18 mouse cellular contexts compared by ENCODE assay signal in genomic region chr13:52369851-52370250, GRCm38 (mm10).
"Had no signal": no experiment of that assay in that cellular context is flagged by ENCODE, and none has a peak within 500 bp of the region (broad histone marks: within the 10 kb centered on the region; RNA-seq: fewer than 3 reads in every experiment).

No protein-coding gene starts in this region.

- H3K27me3 ChIP-seq: liver, embryonic 15.5 days; midbrain, embryonic 12.5 days; neural tube, embryonic 12.5 days had no signal

- H3K4me2 ChIP-seq: liver, embryonic 15.5 days; lung, embryonic 14.5 days; midbrain, embryonic 12.5 days; neural tube, embryonic 12.5 days had no signal

- H3K4me1 ChIP-seq: liver, embryonic 15.5 days; midbrain, embryonic 12.5 days; neural tube, embryonic 12.5 days had no signal

- H3K9ac ChIP-seq: liver, embryonic 15.5 days; lung, embryonic 14.5 days; midbrain, embryonic 12.5 days; neural tube, embryonic 12.5 days had no signal

- H3K9me3 ChIP-seq: liver, embryonic 15.5 days; midbrain, embryonic 12.5 days; neural tube, embryonic 12.5 days had no signal

- ATAC-seq: midbrain, embryonic 16.5 days had no signal

- H3K27ac ChIP-seq: liver, embryonic 15.5 days; midbrain, embryonic 12.5 days; neural tube, embryonic 12.5 days had no signal

- H3K36me3 ChIP-seq: liver, embryonic 15.5 days; midbrain, embryonic 12.5 days; neural tube, embryonic 12.5 days had no signal

- DNase-seq: lung, adult 18-20 months; lung, embryonic 14.5 days; lung, postnatal 10 days; lung, postnatal 4 days; midbrain, embryonic 14.5 days; retina, postnatal 1 day; right cerebral cortex, adult 18-20 months; right cerebral cortex, postnatal 25 days; right cerebral cortex, postnatal 4 days; spleen, adult 18-20 months; thymus, adult 18-20 months; thymus, postnatal 14 days; thymus, postnatal 36 days had no signal

- H3K4me3 ChIP-seq: liver, embryonic 15.5 days; midbrain, embryonic 12.5 days; myocyte; neural tube, embryonic 12.5 days had no signal
